Mouse (Mus musculus) ES-Bruce4 (cell line): ENCODE data around the gene Swap70. TPM values are rescaled to one million over a fixed set of nuclear protein-coding genes. Genes with fewer than 3 reads are reported as not detected.

Experiments
- H3K27ac ChIP-seq: 2 replicates; pipeline ENCODE4 v1.5.1; 2012; ENCODE audit warnings: low read length, inconsistent platforms; ENCODE audit not compliant: insufficient read depth
- H3K27me3 ChIP-seq: 2 replicates; pipeline ENCODE4 v1.6.1; 2012; ENCODE audit warnings: mild to moderate bottlenecking, low read length, inconsistent platforms; ENCODE audit not compliant: control insufficient read depth, poor library complexity, insufficient read depth, severe bottlenecking
- H3K36me3 ChIP-seq: 2 replicates; pipeline ENCODE4 v1.6.1; 2012; ENCODE audit warnings: inconsistent platforms, mild to moderate bottlenecking, low read length, moderate library complexity; ENCODE audit not compliant: control insufficient read depth, poor library complexity, insufficient read depth, severe bottlenecking
- H3K4me1 ChIP-seq: one replicate; pipeline ENCODE4 v1.8.1; 2011; ENCODE audit warnings: low read length; ENCODE audit not compliant: control insufficient read depth, insufficient read depth
- H3K4me3 ChIP-seq: 2 replicates; pipeline ENCODE4 v1.5.1; 2011; ENCODE audit warnings: low read depth, mild to moderate bottlenecking, low read length
- H3K9ac ChIP-seq: 2 replicates; pipeline ENCODE4 v1.6.1; 2012; ENCODE audit warnings: low read depth, mild to moderate bottlenecking, inconsistent platforms; ENCODE audit not compliant: poor library complexity, severe bottlenecking
- H3K9me3 ChIP-seq: replicated peaks from 2 replicates; pipeline ENCODE4 v1.6.1; 2012; ENCODE audit warnings: mild to moderate bottlenecking, low read length, inconsistent platforms; ENCODE audit not compliant: control insufficient read depth, poor library complexity, insufficient read depth, severe bottlenecking
- CTCF ChIP-seq: IDR thresholded peaks from one replicate; pipeline ENCODE4 v1.8.1; 2011; ENCODE audit warnings: low read depth, low read length
- EP300 ChIP-seq: IDR thresholded peaks from 2 replicates; pipeline ENCODE4 v1.6.1; 2011; ENCODE audit warnings: low read depth, low read length; ENCODE audit not compliant: insufficient read depth
- POLR2A ChIP-seq: IDR thresholded peaks from one replicate; pipeline ENCODE4 v1.8.1; 2011; ENCODE audit warnings: low read length; ENCODE audit not compliant: insufficient read depth
- polyA plus RNA-seq: library from polyadenylated mRNA; stranded (reverse); fragments of >200 nt; gene quantifications from 2 replicates; pipeline ENCODE4 v1.2.4, GENCODE M21; 2011; ENCODE audit warnings: low read depth; ENCODE audit not compliant: missing spikeins, insufficient read depth, insufficient read length

The Swap70 gene
- polyA plus RNA-seq, 1 experiment, result 40.1 TPM

GRCm38 (mm10) chr7:110193186-110193585 is 28.3 kb upstream of the Swap70 start:
- H3K9ac ChIP-seq, result no peak overlapping the region
- H3K4me1 ChIP-seq, result peaks cover 2% of the 10 kb centered on the region
- H3K27me3 ChIP-seq, result no peaks in the 10 kb centered on the region
- no peak overlapping the region for H3K4me3 ChIP-seq
- TF ChIP-seq POLR2A (no peak), CTCF (no peak), EP300 (no peak)
- no peaks in the 10 kb centered on the region for H3K9me3 ChIP-seq
- H3K36me3 ChIP-seq, result no peaks in the 10 kb centered on the region
- H3K27ac ChIP-seq, result no peak overlapping the region

DNA sequence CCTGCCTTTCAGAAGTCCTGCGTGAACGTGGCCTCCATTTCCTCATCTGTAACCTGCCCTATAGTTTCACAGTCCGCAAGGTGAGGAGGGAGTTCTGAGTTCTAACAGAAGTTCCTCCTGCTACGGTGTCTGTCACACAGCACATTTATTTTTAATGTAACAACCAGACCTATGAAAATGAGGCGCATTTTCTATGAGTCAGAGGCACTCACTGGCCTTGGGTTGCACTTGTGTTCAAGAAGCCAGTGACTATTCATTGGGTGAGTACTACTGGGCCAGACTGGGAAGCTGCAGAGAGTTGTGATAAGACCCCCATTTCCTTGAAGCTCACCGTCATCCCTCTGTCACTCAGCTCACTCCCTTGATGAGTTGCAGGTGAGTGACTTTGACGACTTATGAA is 24.3 kb upstream of the Swap70 start:
- Histone ChIP-seq H3K4me3 (no peak overlapping the region), H3K27ac (no peak overlapping the region), H3K9me3 (no peaks in the 10 kb centered on the region), H3K36me3 (no peaks in the 10 kb centered on the region), H3K9ac (no peak overlapping the region), H3K27me3 (no peaks in the 10 kb centered on the region), H3K4me1 (no peaks in the 10 kb centered on the region)
- TF ChIP-seq POLR2A, result no peak
- no peak for TF ChIP-seq CTCF
- no peak for TF ChIP-seq EP300

DNA sequence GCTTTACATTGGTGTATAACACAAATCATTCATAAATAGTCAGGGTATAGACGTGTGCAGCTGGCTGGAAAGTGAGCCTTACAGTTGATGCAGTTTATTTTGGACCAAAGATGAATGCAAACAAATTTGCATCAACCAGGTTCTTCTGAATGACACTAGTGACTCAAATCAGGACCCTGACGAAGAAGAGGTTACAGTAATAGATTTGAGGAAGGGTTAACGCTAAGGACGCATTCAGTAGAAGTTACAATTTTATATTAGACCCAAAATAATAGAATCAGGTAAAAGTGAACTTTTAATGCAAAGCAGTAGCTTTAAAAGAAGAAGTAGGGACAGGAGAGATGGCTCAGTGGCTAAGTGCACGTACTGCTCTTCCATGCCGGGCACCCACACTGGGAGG is 19.6 kb upstream of the Swap70 start:
- Histone ChIP-seq H3K9me3 (no peaks in the 10 kb centered on the region), H3K27ac (no peak overlapping the region), H3K4me3 (no peak overlapping the region), H3K9ac (no peak overlapping the region), H3K4me1 (peaks cover 2% of the 10 kb centered on the region), H3K36me3 (no peaks in the 10 kb centered on the region), H3K27me3 (no peaks in the 10 kb centered on the region)
- no peak for TF ChIP-seq POLR2A
- TF ChIP-seq EP300, result no peak
- no peak for TF ChIP-seq CTCF

DNA sequence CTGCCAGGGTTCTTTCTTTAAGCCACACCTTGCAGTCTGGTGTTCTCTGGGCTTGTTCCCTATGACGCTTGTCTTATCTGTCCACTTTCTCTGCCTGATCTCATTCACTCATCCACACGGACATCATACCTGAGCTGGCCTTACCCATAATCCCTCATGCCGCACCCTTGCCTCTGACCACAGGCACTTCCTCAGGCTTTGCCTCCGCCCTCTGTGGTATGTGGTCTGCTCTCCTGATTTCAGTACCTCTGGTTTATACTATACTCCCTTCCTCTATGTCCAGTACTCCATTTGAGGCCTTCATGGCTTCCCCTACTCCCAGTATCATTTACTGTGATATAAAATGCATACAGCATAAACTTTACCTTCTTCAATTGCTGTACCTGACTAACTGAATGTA is 17.3 kb upstream of the Swap70 start:
- Histone ChIP-seq H3K27me3 (no peaks in the 10 kb centered on the region), H3K9me3 (no peaks in the 10 kb centered on the region), H3K4me3 (no peak overlapping the region), H3K9ac (no peak overlapping the region), H3K36me3 (no peaks in the 10 kb centered on the region), H3K4me1 (peaks cover 2% of the 10 kb centered on the region), H3K27ac (no peak overlapping the region)
- TF ChIP-seq POLR2A (no peak), EP300 (no peak), CTCF (no peak)

DNA sequence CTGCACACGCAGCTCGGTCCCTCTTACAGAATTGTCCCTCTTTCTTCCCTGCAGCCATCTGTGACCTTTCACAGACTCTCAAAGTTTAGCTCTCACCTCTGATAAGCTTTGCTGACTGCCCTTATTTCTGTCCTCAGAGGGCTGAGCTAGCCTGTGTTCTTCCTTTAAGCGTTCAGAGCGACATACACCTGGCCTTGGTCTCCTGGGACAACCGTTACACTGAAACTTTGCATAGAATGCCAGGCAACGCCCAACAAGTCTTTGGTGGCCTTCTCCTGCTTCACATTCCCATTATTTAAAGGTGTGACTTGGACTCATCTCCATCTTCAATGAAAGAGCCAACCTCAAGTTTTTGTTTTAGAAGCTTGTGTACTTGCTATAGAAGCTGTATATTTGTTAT is 13.2 kb upstream of the Swap70 start:
- TF ChIP-seq EP300 (no peak), CTCF (no peak), POLR2A (no peak)
- H3K4me3 ChIP-seq, result no peak overlapping the region
- no peak overlapping the region for H3K27ac ChIP-seq
- H3K9me3 ChIP-seq, result no peaks in the 10 kb centered on the region
- no peak overlapping the region for H3K9ac ChIP-seq
- H3K27me3 ChIP-seq, result no peaks in the 10 kb centered on the region
- no peaks in the 10 kb centered on the region for H3K36me3 ChIP-seq
- H3K4me1 ChIP-seq, result no peaks in the 10 kb centered on the region

GRCm38 (mm10) chr7:110209422-110209821 is 12.1 kb upstream of the Swap70 start:
- TF ChIP-seq EP300, result no peak
- Histone ChIP-seq H3K9ac (no peak overlapping the region), H3K9me3 (no peaks in the 10 kb centered on the region), H3K4me1 (no peaks in the 10 kb centered on the region), H3K27me3 (no peaks in the 10 kb centered on the region), H3K36me3 (no peaks in the 10 kb centered on the region), H3K27ac (no peak overlapping the region), H3K4me3 (no peak overlapping the region)

DNA sequence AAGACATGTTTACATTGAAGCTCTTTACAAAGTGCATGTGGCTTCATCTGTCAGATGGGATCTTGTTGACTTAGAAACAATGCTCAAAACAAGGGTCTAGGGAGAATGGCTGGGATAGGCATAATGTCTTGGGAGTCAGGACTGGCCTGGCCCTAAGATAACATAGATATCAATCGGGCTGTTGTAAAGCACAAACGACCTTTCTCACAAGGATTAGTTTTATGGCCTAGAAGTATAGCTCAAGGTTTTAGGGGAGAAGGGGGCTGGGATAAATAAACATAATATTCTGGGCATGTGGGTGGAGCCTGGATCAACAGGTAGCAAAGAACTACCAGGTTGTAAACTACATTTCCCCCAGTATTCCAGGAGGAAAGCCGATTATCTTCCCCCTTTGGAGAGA is 10.5 kb upstream of the Swap70 start:
- H3K27me3 ChIP-seq, result no peaks in the 10 kb centered on the region
- no peak overlapping the region for H3K4me3 ChIP-seq
- no peak overlapping the region for H3K9ac ChIP-seq
- no peaks in the 10 kb centered on the region for H3K9me3 ChIP-seq
- H3K27ac ChIP-seq, result no peak overlapping the region
- H3K4me1 ChIP-seq, result no peaks in the 10 kb centered on the region
- TF ChIP-seq POLR2A (no peak), EP300 (no peak), CTCF (no peak)
- H3K36me3 ChIP-seq, result no peaks in the 10 kb centered on the region
